In genomic region chrX:42401564-42402334, GRCm38 (mm10) we compare ENCODE assay signal across 22 mouse cellular contexts.
DNase-seq lines count a peak whose midpoint lies in the region; ATAC-seq lines count a peak whose summit lies in the region.
"Had no signal": no experiment of that assay in that cellular context is flagged by ENCODE, and none has a peak within 500 bp of the region (broad histone marks: within the 10 kb centered on the region; RNA-seq: fewer than 3 reads in every experiment).

No protein-coding gene starts in this region.

- no peaks in the 10 kb centered on the region for H3K9me3 ChIP-seq in hindbrain, embryonic 10.5 days
- H3K9me3 ChIP-seq in hindbrain, embryonic 13.5 days, result no peaks in the 10 kb centered on the region
- H3K9me3 ChIP-seq: embryonic facial prominence, embryonic 10.5 days; forebrain, embryonic 13.5 days; hindbrain, embryonic 12.5 days; liver, embryonic 12.5 days; neural tube, embryonic 12.5 days had no signal

- H3K36me3 ChIP-seq in hindbrain, embryonic 10.5 days, result no peaks in the 10 kb centered on the region
- no peaks in the 10 kb centered on the region for H3K36me3 ChIP-seq in hindbrain, embryonic 13.5 days
- H3K36me3 ChIP-seq: embryonic facial prominence, embryonic 10.5 days; hindbrain, embryonic 12.5 days; liver, embryonic 12.5 days; neural tube, embryonic 12.5 days had no signal

- intact Hi-C loops in left cerebral cortex, postnatal 36 days (cut with DNase I), result loop anchor here (5.0 kb wide), 1 partner anchor 369 kb away; no protein-coding TSS in a partner anchor

- DNase-seq in hindbrain, embryonic 10.5 days (ENCODE audit: low spot score), result peak; percentile 2
- DNase-seq in lung, postnatal 36 days, result peak; percentile 10
- no peak for DNase-seq in lung, postnatal 25 days (ENCODE audit: low spot score)
- peak; percentile 18 for DNase-seq in ZHBTc4 (ENCODE audit: low read depth, low spot score)
- peak; percentile 4 for DNase-seq in naive thymus-derived CD4-positive, alpha-beta T cell, adult 2 months (ENCODE audit: low read depth)
- no peak for DNase-seq in left cerebral cortex, postnatal 36 days (ENCODE audit: low spot score in 2 of 2)
- DNase-seq: adrenal gland, postnatal 10 days; cerebellum, adult 11 months; cerebellum, postnatal 10 days; gastrocnemius, postnatal 25 days; kidney, adult 9 months; kidney, postnatal 36 days; right cerebral cortex, postnatal 4 days had no signal

- H3K4me3 ChIP-seq in hindbrain, embryonic 10.5 days, result no peak overlapping the region
- no peak overlapping the region for H3K4me3 ChIP-seq in hindbrain, embryonic 13.5 days
- H3K4me3 ChIP-seq: embryonic facial prominence, embryonic 10.5 days; forebrain, embryonic 13.5 days; hindbrain, embryonic 12.5 days; liver, embryonic 12.5 days; neural tube, embryonic 12.5 days had no signal

- no peak overlapping the region for H3K9ac ChIP-seq in hindbrain, embryonic 13.5 days
- H3K9ac ChIP-seq: forebrain, embryonic 13.5 days; hindbrain, embryonic 12.5 days; liver, embryonic 12.5 days; neural tube, embryonic 12.5 days had no signal

- H3K27ac ChIP-seq in hindbrain, embryonic 10.5 days, result no peak overlapping the region
- no peak overlapping the region for H3K27ac ChIP-seq in hindbrain, embryonic 13.5 days
- H3K27ac ChIP-seq: embryonic facial prominence, embryonic 10.5 days; forebrain, embryonic 13.5 days; hindbrain, embryonic 12.5 days; liver, embryonic 12.5 days; macrophage; neural tube, embryonic 12.5 days; stomach, postnatal 0 days had no signal

- H3K27me3 ChIP-seq in hindbrain, embryonic 10.5 days (ENCODE audit: insufficient read depth, poor library complexity, severe bottlenecking), result no peaks in the 10 kb centered on the region
- no peaks in the 10 kb centered on the region for H3K27me3 ChIP-seq in hindbrain, embryonic 13.5 days
- H3K27me3 ChIP-seq: forebrain, embryonic 13.5 days; hindbrain, embryonic 12.5 days; liver, embryonic 12.5 days; neural tube, embryonic 12.5 days had no signal

- no peak overlapping the region for H3K4me2 ChIP-seq in hindbrain, embryonic 13.5 days
- H3K4me2 ChIP-seq: forebrain, embryonic 13.5 days; hindbrain, embryonic 12.5 days; liver, embryonic 12.5 days; neural tube, embryonic 12.5 days had no signal

- ATAC-seq in hindbrain, embryonic 13.5 days (ENCODE audit: low FRiP score), result no peak
- ATAC-seq: activated CD4-positive, CD25-positive, alpha-beta regulatory T cell, adult 4 months; forebrain, embryonic 13.5 days; liver, embryonic 12.5 days had no signal

- 65% methylated on average over 7 of the region's 7 CpGs for WGBS in hindbrain, embryonic 10.5 days
- WGBS in hindbrain, embryonic 13.5 days, result 51% methylated on average over 7 of the region's 7 CpGs

- H3K4me1 ChIP-seq in hindbrain, embryonic 10.5 days (replicated peaks), result no peaks in the 10 kb centered on the region
- H3K4me1 ChIP-seq in hindbrain, embryonic 13.5 days (replicated peaks), result no peaks in the 10 kb centered on the region
- H3K4me1 ChIP-seq: embryonic facial prominence, embryonic 10.5 days; forebrain, embryonic 13.5 days; hindbrain, embryonic 12.5 days; liver, embryonic 12.5 days; neural tube, embryonic 12.5 days had no signal

Comparison
In these comparisons a context has a peak if more than half of its experiments do, and no peak if none do; other contexts are left out.
1. DNase-seq: peak in hindbrain, embryonic 10.5 days (single experiment), lung, postnatal 36 days (single experiment), ZHBTc4 (single experiment) and naive thymus-derived CD4-positive, alpha-beta T cell, adult 2 months (single experiment); none in lung, postnatal 25 days (single experiment) and left cerebral cortex, postnatal 36 days (0 of 2).